ENCODE assay signal across 9 mouse cellular contexts in genomic region chr19:16325911-16326310, GRCm38 (mm10).
DNase-seq lines count a peak whose midpoint lies in the region; ATAC-seq lines count a peak whose summit lies in the region.
"Had no signal": no experiment of that assay in that cellular context is flagged by ENCODE, and none has a peak within 500 bp of the region (broad histone marks: within the 10 kb centered on the region; RNA-seq: fewer than 3 reads in every experiment).

No protein-coding gene starts in this region.

- no peaks in the 10 kb centered on the region for H3K27me3 ChIP-seq in heart, embryonic 15.5 days
- H3K27me3 ChIP-seq in liver, embryonic 15.5 days: no peaks in the 10 kb centered on the region
- H3K27me3 ChIP-seq in stomach, embryonic 16.5 days (ENCODE audit: control insufficient read depth, insufficient read depth, low read length): no peaks in the 10 kb centered on the region

- no peak overlapping the region for H3K27ac ChIP-seq in heart, embryonic 15.5 days
- H3K27ac ChIP-seq in liver, embryonic 15.5 days (replicated peaks): no peak overlapping the region
- H3K27ac ChIP-seq in stomach, embryonic 16.5 days (ENCODE audit: low read length): 0 out of 2 replicates have a peak overlapping the region, but pooled peaks have one; percentile 11
- H3K27ac ChIP-seq: hindbrain, postnatal 0 days had no signal

- ATAC-seq in heart, embryonic 15.5 days (replicated peaks; ENCODE audit: insufficient number of reproducible peaks, insufficient read depth, low FRiP score, low read depth): peak; percentile 44; the same call in 1 of the 2 replicates
- peak; percentile 70 for ATAC-seq in liver, embryonic 15.5 days (ENCODE audit: insufficient read depth)
- peak; percentile 78; the same call in 1 of the 2 replicates for ATAC-seq in stomach, embryonic 16.5 days (ENCODE audit: insufficient read depth, low FRiP score)
- ATAC-seq: hindbrain, postnatal 0 days had no signal

- H3K9ac ChIP-seq in heart, embryonic 15.5 days: no peak overlapping the region
- no peak overlapping the region for H3K9ac ChIP-seq in liver, embryonic 15.5 days
- no peak overlapping the region for H3K9ac ChIP-seq in stomach, embryonic 16.5 days (ENCODE audit: low read length)

- DNase-seq in ovary, adult 18-20 months (ENCODE audit: low spot score): peak; percentile 6
- no peak for DNase-seq in ovary, postnatal 14 days (ENCODE audit: low spot score)
- DNase-seq in cerebellum, adult 8-10 months: no peak
- no peak for DNase-seq in cerebellum, adult 11-12 months
- DNase-seq in layer of hippocampus, postnatal 36 days: no peak

- H3K4me2 ChIP-seq in heart, embryonic 15.5 days: no peak overlapping the region
- H3K4me2 ChIP-seq in liver, embryonic 15.5 days: 0 out of 2 replicates have a peak overlapping the region, but pooled peaks have one; percentile 16
- peak overlapping the region; percentile 27; the same call in 1 of the 2 replicates for H3K4me2 ChIP-seq in stomach, embryonic 16.5 days (ENCODE audit: low read depth, low read length)

- WGBS in heart, embryonic 15.5 days: 44% methylated on average over 8 of the region's 8 CpGs
- 28% methylated on average over 8 of the region's 8 CpGs for WGBS in liver, embryonic 15.5 days (ENCODE audit: insufficient replicate concordance)
- WGBS in stomach, embryonic 16.5 days: 40% methylated on average over 8 of the region's 8 CpGs

- H3K36me3 ChIP-seq in heart, embryonic 15.5 days: no peaks in the 10 kb centered on the region
- no peaks in the 10 kb centered on the region for H3K36me3 ChIP-seq in liver, embryonic 15.5 days (replicated peaks)
- no peaks in the 10 kb centered on the region for H3K36me3 ChIP-seq in stomach, embryonic 16.5 days (ENCODE audit: control insufficient read depth, insufficient read depth, low read length)

- peaks cover 46% of the 10 kb centered on the region for H3K4me1 ChIP-seq in heart, embryonic 15.5 days (replicated peaks)
- peaks cover 9% of the 10 kb centered on the region; the same call in 1 of the 2 replicates for H3K4me1 ChIP-seq in liver, embryonic 15.5 days (replicated peaks)
- H3K4me1 ChIP-seq in stomach, embryonic 16.5 days (ENCODE audit: control insufficient read depth, insufficient read depth, low read length): peaks cover 22% of the 10 kb centered on the region

- H3K9me3 ChIP-seq in heart, embryonic 15.5 days (replicated peaks): no peaks in the 10 kb centered on the region
- no peaks in the 10 kb centered on the region for H3K9me3 ChIP-seq in liver, embryonic 15.5 days (replicated peaks)
- H3K9me3 ChIP-seq in stomach, embryonic 16.5 days (replicated peaks; ENCODE audit: control insufficient read depth, low read length): no peaks in the 10 kb centered on the region

- no peak overlapping the region for H3K4me3 ChIP-seq in heart, embryonic 15.5 days
- no peak overlapping the region for H3K4me3 ChIP-seq in liver, embryonic 15.5 days (replicated peaks)
- no peak overlapping the region for H3K4me3 ChIP-seq in stomach, embryonic 16.5 days (replicated peaks; ENCODE audit: low read length)
